In the genomic region with DNA sequence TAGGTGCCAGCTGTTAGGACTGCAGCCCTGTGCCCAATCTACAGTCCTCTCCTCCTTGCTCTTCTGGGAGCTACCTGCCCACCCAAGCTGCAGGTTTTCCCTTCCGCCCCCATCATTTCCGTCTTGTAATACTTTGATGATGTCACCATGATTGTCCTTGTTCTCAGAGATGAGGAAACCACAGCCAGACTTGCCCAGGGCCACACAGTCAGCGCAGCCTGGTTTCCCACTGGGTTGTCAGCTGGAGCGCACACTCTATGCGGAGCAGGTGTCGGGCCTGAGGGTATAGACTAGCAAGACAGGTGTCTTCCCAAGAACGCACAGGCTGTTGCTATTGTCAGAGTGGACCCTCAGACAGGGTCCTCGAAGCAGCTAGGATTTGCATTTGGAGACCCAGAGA, we compare ENCODE assay signal across 8 mouse cellular contexts. TPM values are rescaled to one million over a fixed set of nuclear protein-coding genes. Genes with fewer than 3 reads are reported as not detected.
DNase-seq lines count a peak whose midpoint lies in the region; ATAC-seq and TF ChIP-seq lines count a peak whose summit lies in the region.

No protein-coding gene starts in this region.

- no peak for DNase-seq in gastrocnemius, adult 2 months
- no peak for DNase-seq in gastrocnemius, postnatal 36 days
- no peak for DNase-seq in midbrain, embryonic 14.5 days
- DNase-seq in thymus, postnatal 14 days: peak; percentile 36
- no peak for DNase-seq in frontal cortex, postnatal 14 days (ENCODE audit: low spot score in 2 of 2)
- DNase-seq in spleen, adult 12 weeks (ENCODE audit: low spot score): no peak

- H3K27ac ChIP-seq in gastrocnemius, adult 2 months: peak overlapping the region; percentile 84
- peak overlapping the region; percentile 63; the same call in 1 of the 2 replicates for H3K27ac ChIP-seq in midbrain, embryonic 14.5 days (replicated peaks; ENCODE audit: low read depth, low read length)
- H3K27ac ChIP-seq in midbrain, embryonic 15.5 days: no peak overlapping the region
- H3K27ac ChIP-seq in forebrain, embryonic 13.5 days: peak overlapping the region; percentile 90

- H3K4me3 ChIP-seq in gastrocnemius, adult 2 months: no peak overlapping the region
- no peak overlapping the region for H3K4me3 ChIP-seq in midbrain, embryonic 14.5 days (replicated peaks; ENCODE audit: low read depth, low read length)
- H3K4me3 ChIP-seq in midbrain, embryonic 15.5 days: no peak overlapping the region
- H3K4me3 ChIP-seq in forebrain, embryonic 13.5 days: no peak overlapping the region

- intact Hi-C loops in gastrocnemius, adult 2 months (cut with DNase I): loop anchor here (5.0 kb wide), 1 partner anchor 33 kb away; a partner anchor contains a TSS
- intact Hi-C loops in gastrocnemius, postnatal 36 days (cut with DNase I): no loop called here

- H3K4me2 ChIP-seq in midbrain, embryonic 14.5 days (ENCODE audit: low read length): no peak overlapping the region
- no peak overlapping the region for H3K4me2 ChIP-seq in midbrain, embryonic 15.5 days
- H3K4me2 ChIP-seq in forebrain, embryonic 13.5 days: no peak overlapping the region

- no peak for ATAC-seq in midbrain, embryonic 14.5 days (ENCODE audit: low FRiP score, low TSS enrichment)
- no peak for ATAC-seq in midbrain, embryonic 15.5 days (replicated peaks)
- ATAC-seq in forebrain, embryonic 13.5 days: no peak

- H3K36me3 ChIP-seq in midbrain, embryonic 14.5 days (ENCODE audit: control insufficient read depth, insufficient read depth, low read length): no peaks in the 10 kb centered on the region
- no peaks in the 10 kb centered on the region for H3K36me3 ChIP-seq in midbrain, embryonic 15.5 days (replicated peaks)
- H3K36me3 ChIP-seq in forebrain, embryonic 13.5 days (ENCODE audit: poor library complexity, severe bottlenecking): 0 out of 2 replicates have a peak, but pooled peaks cover under 1% of the 10 kb centered on the region

- H3K4me1 ChIP-seq in midbrain, embryonic 14.5 days (ENCODE audit: control insufficient read depth, insufficient read depth, low read length): peaks cover 38% of the 10 kb centered on the region
- H3K4me1 ChIP-seq in midbrain, embryonic 15.5 days: peaks cover 36% of the 10 kb centered on the region
- peaks cover 60% of the 10 kb centered on the region for H3K4me1 ChIP-seq in forebrain, embryonic 13.5 days

- H3K9ac ChIP-seq in midbrain, embryonic 14.5 days (replicated peaks; ENCODE audit: low read length): no peak overlapping the region
- no peak overlapping the region for H3K9ac ChIP-seq in midbrain, embryonic 15.5 days
- no peak overlapping the region for H3K9ac ChIP-seq in forebrain, embryonic 13.5 days

- H3K9me3 ChIP-seq in midbrain, embryonic 14.5 days (ENCODE audit: control insufficient read depth, low read length): no peaks in the 10 kb centered on the region
- H3K9me3 ChIP-seq in midbrain, embryonic 15.5 days: no peaks in the 10 kb centered on the region
- H3K9me3 ChIP-seq in forebrain, embryonic 13.5 days (replicated peaks): no peaks in the 10 kb centered on the region

- H3K27me3 ChIP-seq in midbrain, embryonic 14.5 days (ENCODE audit: control insufficient read depth, insufficient read depth, low read length): no peaks in the 10 kb centered on the region
- no peaks in the 10 kb centered on the region for H3K27me3 ChIP-seq in midbrain, embryonic 15.5 days (replicated peaks)
- H3K27me3 ChIP-seq in forebrain, embryonic 13.5 days: no peaks in the 10 kb centered on the region

- 82% methylated on average over 8 of the region's 8 CpGs for WGBS in midbrain, embryonic 14.5 days
- WGBS in midbrain, embryonic 15.5 days: 76% methylated on average over 8 of the region's 8 CpGs
- WGBS in forebrain, embryonic 13.5 days: 79% methylated on average over 8 of the region's 8 CpGs

- no peak for TF ChIP-seq CTCF in gastrocnemius, adult 2 months (IDR thresholded peaks at IDR 0.05)

RNA-seq across cellular contexts. Expression of a gene that starts 28.9 kb away (rescaled TPM):
- 10 to 100 TPM; 43.4 to 51.7 TPM for total RNA-seq in gastrocnemius, adult 2 months (2021)
- total RNA-seq in gastrocnemius, postnatal 36 days (2021): 10 to 100 TPM; 45.1 to 48.1 TPM
- polyA plus RNA-seq in midbrain, embryonic 14.5 days (2014; fragmentation: Nextera tagmentation; extraction: Ambion mirVana): 106 and 122 TPM in 2 replicates
- polyA plus RNA-seq in midbrain, embryonic 15.5 days (2015; fragmentation: Nextera tagmentation; extraction: Ambion mirVana): 110 and 115 TPM in 2 replicates
- 146 and 152 TPM in 2 replicates for polyA plus RNA-seq in forebrain, embryonic 13.5 days (2015; fragmentation: Nextera tagmentation; extraction: Ambion mirVana)

RNA-seq across cellular contexts. Expression of a gene that starts 31.2 kb away (rescaled TPM):
- total RNA-seq in gastrocnemius, adult 2 months (2021): 1 to 10 TPM; 4.7 to 5.0 TPM
- 1 to 10 TPM; 3.3 to 3.6 TPM for total RNA-seq in gastrocnemius, postnatal 36 days (2021)
- 3.6 and 5.3 TPM in 2 replicates for polyA plus RNA-seq in midbrain, embryonic 14.5 days (2014; fragmentation: Nextera tagmentation; extraction: Ambion mirVana)
- 5.5 and 6.4 TPM in 2 replicates for polyA plus RNA-seq in midbrain, embryonic 15.5 days (2015; fragmentation: Nextera tagmentation; extraction: Ambion mirVana)
- 2.1 and 2.2 TPM in 2 replicates for polyA plus RNA-seq in forebrain, embryonic 13.5 days (2015; fragmentation: Nextera tagmentation; extraction: Ambion mirVana)

RNA-seq across cellular contexts. Expression of a gene that starts 56.5 kb away (rescaled TPM):
- total RNA-seq in gastrocnemius, adult 2 months (2021): 1,000 to 10,000 TPM in 1 of 2 experiments, 100 to 1,000 TPM in 1; 528 to 1,790 TPM
- 1,000 to 10,000 TPM in 1 of 2 experiments, 100 to 1,000 TPM in 1; 290 to 1,186 TPM for total RNA-seq in gastrocnemius, postnatal 36 days (2021)
- polyA plus RNA-seq in midbrain, embryonic 14.5 days (2014; fragmentation: Nextera tagmentation; extraction: Ambion mirVana): 0.25 TPM in 1 of 2 replicates, not detected in the other
- 0.56 and 2.0 TPM in 2 replicates for polyA plus RNA-seq in midbrain, embryonic 15.5 days (2015; fragmentation: Nextera tagmentation; extraction: Ambion mirVana)
- 0.40 and 1.8 TPM in 2 replicates for polyA plus RNA-seq in forebrain, embryonic 13.5 days (2015; fragmentation: Nextera tagmentation; extraction: Ambion mirVana)
